In the genomic region with DNA sequence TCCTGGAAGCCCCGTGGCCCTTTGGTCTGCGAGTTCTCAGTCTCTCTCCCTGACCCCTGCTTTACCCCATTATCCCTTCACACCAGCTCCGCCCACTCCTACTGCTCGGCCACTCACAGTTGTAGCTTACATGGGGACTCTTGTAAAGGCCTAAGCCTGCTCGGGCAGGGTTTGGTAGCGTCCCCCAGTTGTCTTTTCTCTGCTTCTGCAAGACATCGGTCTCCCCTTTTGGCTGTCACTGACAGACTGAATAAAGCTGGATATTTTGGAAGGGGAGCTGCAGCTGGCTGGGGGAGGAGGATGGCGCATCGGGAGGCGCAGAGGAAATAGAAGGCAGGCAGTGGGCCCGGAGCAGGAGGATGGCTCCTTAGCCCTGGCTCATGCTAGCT, we compare ENCODE assay signal across 10 mouse cellular contexts. TPM values are rescaled to one million over a fixed set of nuclear protein-coding genes. Genes with fewer than 3 reads are reported as not detected.
DNase-seq lines count a peak whose midpoint lies in the region; ATAC-seq lines count a peak whose summit lies in the region.
"Had no signal": no experiment of that assay in that cellular context is flagged by ENCODE, and none has a peak within 500 bp of the region (broad histone marks: within the 10 kb centered on the region; RNA-seq: fewer than 3 reads in every experiment).

No protein-coding gene starts in this region.

- H3K9me3 ChIP-seq in forebrain, embryonic 16.5 days (ENCODE audit: control insufficient read depth, low read length) = no peaks in the 10 kb centered on the region
- no peaks in the 10 kb centered on the region for H3K9me3 ChIP-seq in midbrain, embryonic 15.5 days
- H3K9me3 ChIP-seq: liver, embryonic 13.5 days had no signal

- H3K27me3 ChIP-seq in forebrain, embryonic 16.5 days (replicated peaks; ENCODE audit: control insufficient read depth, insufficient read depth, low read length) = no peaks in the 10 kb centered on the region
- no peaks in the 10 kb centered on the region for H3K27me3 ChIP-seq in midbrain, embryonic 15.5 days (replicated peaks)

- H3K4me2 ChIP-seq in forebrain, embryonic 16.5 days (ENCODE audit: low read length) = no peak overlapping the region
- no peak overlapping the region for H3K4me2 ChIP-seq in midbrain, embryonic 15.5 days
- H3K4me2 ChIP-seq: liver, embryonic 13.5 days had no signal

- no peak for DNase-seq in frontal cortex, postnatal 10 days (ENCODE audit: low spot score in 2 of 2)
- peak; percentile 25 for DNase-seq in lung, postnatal 10 days
- no peak for DNase-seq in lung, adult 18-20 months
- no peak for DNase-seq in natural killer cell, adult 2 months (ENCODE audit: low spot score in 2 of 2)
- DNase-seq in right cerebral cortex, postnatal 4 days = no peak
- DNase-seq: kidney, adult 2 months; liver, embryonic 13.5 days had no signal

- peak overlapping the region; percentile 46 for H3K9ac ChIP-seq in forebrain, embryonic 16.5 days (replicated peaks; ENCODE audit: low read depth, low read length)
- H3K9ac ChIP-seq in midbrain, embryonic 15.5 days = no peak overlapping the region
- H3K9ac ChIP-seq: liver, embryonic 13.5 days had no signal

- peak; percentile 66 for ATAC-seq in frontal cortex, adult (ENCODE audit: low TSS enrichment)
- ATAC-seq in forebrain, embryonic 16.5 days = no peak
- ATAC-seq in midbrain, embryonic 15.5 days (replicated peaks) = no peak

- H3K4me1 ChIP-seq in forebrain, embryonic 16.5 days (replicated peaks; ENCODE audit: control insufficient read depth, insufficient read depth, low read length) = peaks cover 53% of the 10 kb centered on the region
- H3K4me1 ChIP-seq in midbrain, embryonic 15.5 days = peaks cover 44% of the 10 kb centered on the region

- no peak overlapping the region for H3K4me3 ChIP-seq in forebrain, embryonic 16.5 days (replicated peaks; ENCODE audit: low read length)
- H3K4me3 ChIP-seq in midbrain, embryonic 15.5 days = no peak overlapping the region
- H3K4me3 ChIP-seq: liver, embryonic 13.5 days had no signal

- peak overlapping the region; percentile 76 for H3K27ac ChIP-seq in forebrain, embryonic 16.5 days (ENCODE audit: low read length)
- H3K27ac ChIP-seq in midbrain, embryonic 15.5 days = peak overlapping the region; percentile 74
- H3K27ac ChIP-seq: liver, embryonic 13.5 days had no signal

- 40% methylated on average over 11 of the region's 11 CpGs for WGBS in forebrain, embryonic 16.5 days
- 44% methylated on average over 11 of the region's 11 CpGs for WGBS in midbrain, embryonic 15.5 days

- H3K36me3 ChIP-seq in forebrain, embryonic 16.5 days (ENCODE audit: control insufficient read depth, insufficient read depth) = no peaks in the 10 kb centered on the region
- H3K36me3 ChIP-seq in midbrain, embryonic 15.5 days (replicated peaks) = no peaks in the 10 kb centered on the region
- H3K36me3 ChIP-seq: liver, embryonic 13.5 days had no signal

RNA-seq across cellular contexts. Expression of gene Pipox, which starts 17.1 kb away (rescaled TPM):
- 8.6 and 12.6 TPM in 2 replicates for polyA plus RNA-seq in forebrain, embryonic 16.5 days (2015; fragmentation: Nextera tagmentation; extraction: Ambion mirVana)
- 5.7 and 6.7 TPM in 2 replicates for polyA plus RNA-seq in midbrain, embryonic 15.5 days (2015; fragmentation: Nextera tagmentation; extraction: Ambion mirVana)

RNA-seq across cellular contexts. Expression of gene Sez6, which starts 53.8 kb away (rescaled TPM):
- 257 and 284 TPM in 2 replicates for polyA plus RNA-seq in forebrain, embryonic 16.5 days (2015; fragmentation: Nextera tagmentation; extraction: Ambion mirVana)
- 159 and 162 TPM in 2 replicates for polyA plus RNA-seq in midbrain, embryonic 15.5 days (2015; fragmentation: Nextera tagmentation; extraction: Ambion mirVana)
